Mouse (Mus musculus): ENCODE data around the gene Magi2.
"Not testable (repeated sequence)": the region's sequence is repeated elsewhere in the genome, so short reads cannot be mapped to it uniquely, and the experiment has no call there.

The Magi2 gene

GRCm38 (mm10) chr5:19414556-19414955 lies 187.7 kb downstream of the Magi2 start:
- in situ Hi-C loops (cut with MboI; ENCODE audit: unreplicated experiment in 2 of 2) = no loop called here

- in situ Hi-C loops (cut with MboI; ENCODE audit: unreplicated experiment in 2 of 2) = no loop called here
Measured at GRCm38 (mm10) chr5:19429290-19429689, 202.5 kb downstream of the Magi2 start.

GRCm38 (mm10) chr5:19462541-19462940 lies 235.7 kb downstream of the Magi2 start:
- in situ Hi-C loops (cut with MboI; ENCODE audit: unreplicated experiment in 2 of 2) = no loop called here

GRCm38 (mm10) chr5:19465383-19465782 lies 238.5 kb downstream of the Magi2 start:
- in situ Hi-C loops (cut with MboI; ENCODE audit: unreplicated experiment in 2 of 2) = no loop called here

GRCm38 (mm10) chr5:19472851-19473439 lies 246.1 kb downstream of the Magi2 start:
- in situ Hi-C loops (cut with MboI; ENCODE audit: unreplicated experiment in 2 of 2) = no loop called here

GRCm38 (mm10) chr5:19482981-19483380 lies 256.1 kb downstream of the Magi2 start:
- in situ Hi-C loops (cut with MboI; ENCODE audit: unreplicated experiment in 2 of 2) = no loop called here

GRCm38 (mm10) chr5:19487947-19488346 lies 261.1 kb downstream of the Magi2 start:
- in situ Hi-C loops (cut with MboI; ENCODE audit: unreplicated experiment in 2 of 2) = no loop called here

- in situ Hi-C loops (cut with MboI; ENCODE audit: unreplicated experiment in 2 of 2) = loop anchor here in 1 of 2 experiments (25.0 kb wide), 1 partner anchor 1486 kb away; no protein-coding TSS in a partner anchor
Measured at GRCm38 (mm10) chr5:19501005-19501404, 274.2 kb downstream of the Magi2 start.

- in situ Hi-C loops (cut with MboI; ENCODE audit: unreplicated experiment in 2 of 2) = loop anchor here (5.0 to 25.0 kb wide), 4 partner anchors 1183 to 1465 kb away; no protein-coding TSS in a partner anchor
Measured at GRCm38 (mm10) chr5:19522168-19522567, 295.3 kb downstream of the Magi2 start.

GRCm38 (mm10) chr5:19539348-19539747 lies 312.5 kb downstream of the Magi2 start:
- in situ Hi-C loops (cut with MboI; ENCODE audit: unreplicated experiment in 2 of 2) = loop anchor here in 1 of 2 experiments (25.0 kb wide), 1 partner anchor 1198 kb away; no protein-coding TSS in a partner anchor

- in situ Hi-C loops (cut with MboI; ENCODE audit: unreplicated experiment in 2 of 2) = loop anchor here in 1 of 2 experiments (25.0 kb wide), 1 partner anchor 1191 kb away; no protein-coding TSS in a partner anchor
Measured at GRCm38 (mm10) chr5:19546424-19546823, 319.6 kb downstream of the Magi2 start.

- in situ Hi-C loops (cut with MboI; ENCODE audit: unreplicated experiment in 2 of 2) = loop anchor here in 1 of 2 experiments (25.0 kb wide), 1 partner anchor 1190 kb away; no protein-coding TSS in a partner anchor
Measured at GRCm38 (mm10) chr5:19546900-19547299, 320.1 kb downstream of the Magi2 start.

- in situ Hi-C loops (cut with MboI; ENCODE audit: unreplicated experiment in 2 of 2) = no loop called here
Measured at GRCm38 (mm10) chr5:19553510-19553909, 326.7 kb downstream of the Magi2 start.

GRCm38 (mm10) chr5:19565636-19566035 lies 338.8 kb downstream of the Magi2 start:
- in situ Hi-C loops (cut with MboI; ENCODE audit: unreplicated experiment in 2 of 2) = no loop called here

- in situ Hi-C loops (cut with MboI; ENCODE audit: unreplicated experiment in 2 of 2) = not testable (repeated sequence)
Measured at GRCm38 (mm10) chr5:19566136-19566535, 339.3 kb downstream of the Magi2 start.

- in situ Hi-C loops (cut with MboI; ENCODE audit: unreplicated experiment in 2 of 2) = no loop called here
Measured at GRCm38 (mm10) chr5:19607700-19608099, 380.9 kb downstream of the Magi2 start.

GRCm38 (mm10) chr5:19611788-19612187 lies 385.0 kb downstream of the Magi2 start:
- in situ Hi-C loops (cut with MboI; ENCODE audit: unreplicated experiment in 2 of 2) = no loop called here

GRCm38 (mm10) chr5:19621678-19622077 lies 394.8 kb downstream of the Magi2 start:
- in situ Hi-C loops (cut with MboI; ENCODE audit: unreplicated experiment in 2 of 2) = no loop called here

- in situ Hi-C loops (cut with MboI; ENCODE audit: unreplicated experiment in 2 of 2) = no loop called here
Measured at GRCm38 (mm10) chr5:19633976-19634375, 407.1 kb downstream of the Magi2 start.

- in situ Hi-C loops (cut with MboI; ENCODE audit: unreplicated experiment in 2 of 2) = no loop called here
Measured at GRCm38 (mm10) chr5:19637789-19638188, 411.0 kb downstream of the Magi2 start.

- in situ Hi-C loops (cut with MboI; ENCODE audit: unreplicated experiment in 2 of 2) = no loop called here
Measured at GRCm38 (mm10) chr5:19655986-19656385, 429.1 kb downstream of the Magi2 start.

GRCm38 (mm10) chr5:19666416-19666815 lies 439.6 kb downstream of the Magi2 start:
- in situ Hi-C loops (cut with MboI; ENCODE audit: unreplicated experiment in 2 of 2) = no loop called here

All from v-Abl transformed pro-B cells (cell line).